Mouse (Mus musculus): ENCODE measurements around the gene Dbil5. TPM values are rescaled to one million over a fixed set of nuclear protein-coding genes. Genes with fewer than 3 reads are reported as not detected.

Gene Dbil5
- polyA plus RNA-seq, 1 experiment from 2014 or later = 1.4 TPM

DNA sequence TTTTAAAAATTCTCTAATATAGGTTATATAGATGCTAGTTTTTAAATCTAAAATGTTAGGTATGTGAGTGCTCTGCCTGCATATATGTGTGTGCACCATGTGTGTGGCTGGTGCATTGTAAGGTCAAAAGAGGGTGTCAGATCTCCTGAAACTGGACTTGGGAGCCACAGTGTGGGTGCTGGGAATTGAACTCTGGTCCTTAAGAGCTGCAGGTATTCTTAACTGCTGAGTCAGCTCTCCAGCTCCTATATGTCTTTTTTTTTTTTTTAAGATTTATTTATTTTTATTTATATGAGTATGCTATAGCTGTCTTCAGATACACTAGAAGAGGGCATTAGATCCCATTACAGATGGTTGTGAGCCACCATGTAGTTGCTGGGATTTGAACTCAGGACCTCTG lies 29.0 kb downstream of the Dbil5 start:
- H3K9me3 ChIP-seq (replicated peaks; ENCODE audit: low read length) = no peaks in the 10 kb centered on the region
- no peak for TF ChIP-seq CTCF (IDR thresholded peaks at IDR 0.05; ENCODE audit: low read depth)
- H3K9ac ChIP-seq (ENCODE audit: low read depth, low read length) = no peak overlapping the region
- peaks cover 9% of the 10 kb centered on the region for H3K4me1 ChIP-seq (replicated peaks; ENCODE audit: insufficient read depth, low read length)
- H3K4me3 ChIP-seq (replicated peaks; ENCODE audit: low read depth, low read length) = no peak overlapping the region
- ATAC-seq (replicated peaks; ENCODE audit: low FRiP score, low read depth) = no peak
- no peak overlapping the region for H3K27ac ChIP-seq
- DNase-seq (ENCODE audit: low spot score) = no peak
- 0 out of 2 replicates have a peak, but pooled peaks cover 12% of the 10 kb centered on the region for H3K36me3 ChIP-seq (ENCODE audit: insufficient read depth, low read length)
- no peak overlapping the region for H3K4me2 ChIP-seq (ENCODE audit: low read length)
- H3K27me3 ChIP-seq (ENCODE audit: insufficient read depth, low read length) = no peaks in the 10 kb centered on the region

DNA sequence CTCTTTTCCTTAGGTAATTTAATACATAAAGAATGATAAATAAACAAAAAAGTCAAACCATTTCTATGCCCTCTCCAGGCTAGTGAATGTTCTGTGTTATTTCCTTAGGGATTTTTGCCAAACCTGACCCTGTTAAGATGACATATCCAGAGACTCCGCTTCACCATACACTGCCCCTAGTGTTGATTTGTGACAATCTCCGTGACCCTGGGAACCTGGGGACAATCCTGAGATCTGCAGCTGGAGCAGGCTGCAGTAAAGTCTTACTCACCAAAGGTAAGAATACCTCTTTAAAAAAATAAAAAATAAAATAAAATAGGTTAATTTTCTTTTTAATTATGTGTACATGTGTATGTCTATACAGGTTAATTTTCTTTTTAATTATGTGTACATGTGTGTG lies 29.8 kb downstream of the Dbil5 start:
- DNase-seq (ENCODE audit: low spot score) (no peak), ATAC-seq (replicated peaks; ENCODE audit: low FRiP score, low read depth) (no peak)
- Histone ChIP-seq H3K4me1 (replicated peaks; ENCODE audit: insufficient read depth, low read length) (peaks cover 9% of the 10 kb centered on the region), H3K36me3 (ENCODE audit: insufficient read depth, low read length) (0 out of 2 replicates have a peak, but pooled peaks cover 12% of the 10 kb centered on the region), H3K4me3 (replicated peaks; ENCODE audit: low read depth, low read length) (no peak overlapping the region), H3K9me3 (replicated peaks; ENCODE audit: low read length) (no peaks in the 10 kb centered on the region), H3K9ac (ENCODE audit: low read depth, low read length) (no peak overlapping the region), H3K27me3 (ENCODE audit: insufficient read depth, low read length) (no peaks in the 10 kb centered on the region), H3K27ac (no peak overlapping the region), H3K4me2 (ENCODE audit: low read length) (no peak overlapping the region)
- 42% methylated on average over 2 of the region's 2 CpGs for WGBS
- TF ChIP-seq CTCF (IDR thresholded peaks at IDR 0.05; ENCODE audit: low read depth) = peak; percentile 36; the same call in 1 of the 2 replicates

DNA sequence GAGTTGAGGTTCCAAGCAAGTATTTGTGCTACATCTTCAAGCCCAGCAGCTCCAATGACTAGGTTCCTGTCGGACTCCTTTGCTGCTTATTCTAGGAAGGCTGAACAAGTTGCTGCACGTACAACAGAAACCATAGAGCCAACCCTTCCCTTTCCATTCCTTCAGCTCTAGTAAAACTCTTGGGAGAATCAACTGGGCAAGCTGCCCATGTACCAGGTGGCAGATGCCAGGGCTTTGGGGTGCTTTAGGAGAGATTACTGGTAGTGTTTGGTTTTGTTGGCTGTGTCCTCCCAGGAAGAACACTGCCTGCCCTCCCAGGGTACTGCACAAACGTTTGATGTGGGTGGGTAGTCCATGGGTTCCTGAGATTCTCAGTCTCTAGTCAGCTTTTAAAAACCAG lies 34.6 kb downstream of the Dbil5 start:
- Histone ChIP-seq H3K9ac (ENCODE audit: low read depth, low read length) (no peak overlapping the region), H3K36me3 (ENCODE audit: insufficient read depth, low read length) (0 out of 2 replicates have a peak, but pooled peaks cover 12% of the 10 kb centered on the region), H3K27me3 (ENCODE audit: insufficient read depth, low read length) (no peaks in the 10 kb centered on the region), H3K4me2 (ENCODE audit: low read length) (no peak overlapping the region), H3K27ac (no peak overlapping the region), H3K9me3 (replicated peaks; ENCODE audit: low read length) (no peaks in the 10 kb centered on the region), H3K4me1 (replicated peaks; ENCODE audit: insufficient read depth, low read length) (peaks cover 6% of the 10 kb centered on the region; the same call in 1 of the 2 replicates), H3K4me3 (replicated peaks; ENCODE audit: low read depth, low read length) (no peak overlapping the region)
- no peak for TF ChIP-seq CTCF (IDR thresholded peaks at IDR 0.05; ENCODE audit: low read depth)
- DNase-seq (ENCODE audit: low spot score) = no peak
- no peak for ATAC-seq (replicated peaks; ENCODE audit: low FRiP score, low read depth)
- WGBS = 61% methylated on average over 3 of the region's 3 CpGs

DNA sequence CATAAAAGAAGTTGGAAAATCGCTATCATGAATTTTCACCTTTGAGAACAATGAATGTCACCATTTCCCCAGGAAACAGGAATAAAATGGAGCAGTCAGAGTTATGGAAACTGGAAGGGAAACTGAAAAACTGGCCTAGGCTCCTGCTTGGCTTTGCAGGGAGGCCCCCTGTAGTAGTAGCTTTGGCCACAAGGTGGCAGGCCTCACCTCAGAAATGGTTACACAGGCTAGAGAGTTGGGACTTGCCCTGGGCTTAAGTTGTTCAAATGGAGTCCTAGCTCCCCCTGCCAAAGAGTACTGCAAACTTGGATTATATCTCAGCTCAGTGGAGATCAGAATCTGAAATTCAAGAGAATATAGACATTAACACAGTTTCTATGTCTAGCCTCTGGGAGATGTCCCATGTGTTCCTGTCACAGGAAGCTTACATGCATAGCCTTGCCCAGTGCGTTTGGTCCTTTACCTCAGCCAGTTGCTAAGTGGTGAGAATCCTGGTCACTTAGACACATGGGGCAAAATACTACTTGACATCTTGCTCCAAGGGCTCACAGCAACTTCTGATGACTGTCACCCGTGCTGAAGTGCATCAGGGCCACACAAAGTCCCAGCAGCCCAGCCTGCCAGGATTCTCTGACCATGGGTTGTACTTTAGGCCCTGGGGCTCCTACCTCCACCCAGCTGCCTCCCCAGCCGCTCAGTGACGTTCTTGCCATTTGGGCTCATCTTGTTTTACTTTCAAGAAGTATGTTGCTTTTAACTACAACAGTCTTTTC lies 35.9 kb downstream of the Dbil5 start:
- no peak overlapping the region for H3K27ac ChIP-seq
- peaks cover 6% of the 10 kb centered on the region; the same call in 1 of the 2 replicates for H3K4me1 ChIP-seq (replicated peaks; ENCODE audit: insufficient read depth, low read length)
- DNase-seq (ENCODE audit: low spot score) (peak; percentile 94), ATAC-seq (replicated peaks; ENCODE audit: low FRiP score, low read depth) (peak; percentile 80)
- 43% methylated on average over 5 of the region's 5 CpGs for WGBS
- peak; percentile 94 for TF ChIP-seq CTCF (IDR thresholded peaks at IDR 0.05; ENCODE audit: low read depth)
- H3K4me2 ChIP-seq (ENCODE audit: low read length) = no peak overlapping the region
- no peak overlapping the region for H3K9ac ChIP-seq (ENCODE audit: low read depth, low read length)
- 0 out of 2 replicates have a peak, but pooled peaks cover 9% of the 10 kb centered on the region for H3K36me3 ChIP-seq (ENCODE audit: insufficient read depth, low read length)
- H3K4me3 ChIP-seq (replicated peaks; ENCODE audit: low read depth, low read length) = no peak overlapping the region
- no peaks in the 10 kb centered on the region for H3K27me3 ChIP-seq (ENCODE audit: insufficient read depth, low read length)
- no peaks in the 10 kb centered on the region for H3K9me3 ChIP-seq (replicated peaks; ENCODE audit: low read length)

DNA sequence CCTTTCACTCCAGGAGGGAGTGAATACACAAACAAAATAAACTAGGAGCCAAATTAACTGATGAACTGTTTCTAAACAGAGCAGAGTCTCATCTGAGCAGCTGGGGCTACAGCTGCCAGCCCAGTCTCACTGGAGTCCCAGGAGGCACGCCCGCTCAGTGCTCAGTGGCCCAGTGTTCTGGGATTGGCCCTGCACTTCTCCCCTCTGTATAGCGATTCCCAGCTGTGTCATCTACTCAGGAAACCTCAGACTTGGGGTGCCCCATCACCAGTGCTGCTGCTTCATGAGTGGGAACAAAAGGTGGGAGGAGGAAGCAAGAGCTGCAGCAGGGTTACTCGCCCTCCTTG lies 36.5 kb downstream of the Dbil5 start:
- Histone ChIP-seq H3K4me2 (ENCODE audit: low read length) (no peak overlapping the region), H3K9ac (ENCODE audit: low read depth, low read length) (no peak overlapping the region), H3K9me3 (replicated peaks; ENCODE audit: low read length) (no peaks in the 10 kb centered on the region), H3K27me3 (ENCODE audit: insufficient read depth, low read length) (no peaks in the 10 kb centered on the region), H3K4me3 (replicated peaks; ENCODE audit: low read depth, low read length) (no peak overlapping the region), H3K27ac (no peak overlapping the region), H3K4me1 (replicated peaks; ENCODE audit: insufficient read depth, low read length) (peaks cover 6% of the 10 kb centered on the region; the same call in 1 of the 2 replicates), H3K36me3 (ENCODE audit: insufficient read depth, low read length) (0 out of 2 replicates have a peak, but pooled peaks cover 4% of the 10 kb centered on the region)
- ATAC-seq (replicated peaks; ENCODE audit: low FRiP score, low read depth) = no peak
- DNase-seq (ENCODE audit: low spot score) = no peak
- no peak for TF ChIP-seq CTCF (IDR thresholded peaks at IDR 0.05; ENCODE audit: low read depth)
- WGBS = 75% methylated on average over 4 of the region's 4 CpGs

DNA sequence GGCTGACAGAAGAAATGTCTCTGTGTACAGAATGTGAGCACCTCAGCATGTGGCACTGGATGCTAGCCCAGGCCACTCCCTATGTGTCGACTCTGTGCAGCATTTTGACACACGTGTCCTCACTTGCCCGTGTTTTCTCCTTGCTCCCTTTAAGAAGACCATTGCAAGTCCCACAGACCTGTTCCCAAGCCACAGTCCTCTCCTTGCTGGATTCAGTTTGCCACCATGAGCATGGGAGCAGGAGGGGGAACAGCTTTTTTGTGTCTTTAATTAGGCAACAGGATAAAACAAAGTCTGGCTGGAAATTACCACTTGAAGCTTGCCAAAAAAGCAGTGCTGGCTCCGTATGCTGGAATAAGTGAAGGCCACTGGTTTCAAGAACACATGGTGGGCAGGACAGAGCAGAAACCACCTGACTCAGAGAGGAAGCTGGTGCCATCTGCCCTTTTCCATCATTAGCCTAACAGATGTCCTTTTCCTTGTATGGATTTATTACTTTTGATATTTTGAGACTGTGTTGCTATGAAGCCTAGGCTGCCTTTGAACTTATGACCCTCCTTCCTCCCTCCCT lies 38.1 kb downstream of the Dbil5 start:
- no peaks in the 10 kb centered on the region for H3K27me3 ChIP-seq (ENCODE audit: insufficient read depth, low read length)
- no peaks in the 10 kb centered on the region for H3K9me3 ChIP-seq (replicated peaks; ENCODE audit: low read length)
- H3K36me3 ChIP-seq (ENCODE audit: insufficient read depth, low read length) = no peaks in the 10 kb centered on the region
- no peak for TF ChIP-seq CTCF (IDR thresholded peaks at IDR 0.05; ENCODE audit: low read depth)
- peak; percentile 35 for DNase-seq (ENCODE audit: low spot score)
- H3K27ac ChIP-seq = no peak overlapping the region
- no peak overlapping the region for H3K4me2 ChIP-seq (ENCODE audit: low read length)
- no peak overlapping the region for H3K9ac ChIP-seq (ENCODE audit: low read depth, low read length)
- H3K4me3 ChIP-seq (replicated peaks; ENCODE audit: low read depth, low read length) = no peak overlapping the region
- ATAC-seq (replicated peaks; ENCODE audit: low FRiP score, low read depth) = no peak
- peaks cover 6% of the 10 kb centered on the region; the same call in 1 of the 2 replicates for H3K4me1 ChIP-seq (replicated peaks; ENCODE audit: insufficient read depth, low read length)
- WGBS = 61% methylated on average over 4 of the region's 4 CpGs

All from kidney, postnatal 0 days (tissue).